Mouse (Mus musculus) MEL (cell line): ENCODE data around the gene Adsl. TPM values are rescaled to one million over a fixed set of nuclear protein-coding genes. Genes with fewer than 3 reads are reported as not detected.

ENCODE experiments used
- DNase-seq: peaks from one replicate; pipeline ENCODE4 v3.0.0; 2011; ENCODE audit warnings: low read depth, low spot score
- H3K27ac ChIP-seq: 2 replicates; pipeline ENCODE4 v1.5.1; 2012; ENCODE audit warnings: low read depth, mild to moderate bottlenecking, control low read depth, low read length, moderate library complexity; ENCODE audit not compliant: control insufficient read depth
- H3K27me3 ChIP-seq, 2 experiments: fragments of 150-350 bp in 1 of 2; sonication (generic) in 1 of 2; 2 replicates each; pipeline ENCODE4 v1.6.1; 2012; ENCODE audit warnings: low read length in 2 of 2, mild to moderate bottlenecking in 2 of 2, improper control_type of control experiment in 1 of 2, moderate library complexity in 1 of 2; ENCODE audit not compliant: insufficient read depth in 2 of 2, control insufficient read depth in 1 of 2
- H3K36me3 ChIP-seq, 2 experiments: 2 replicates each; pipeline ENCODE4 v1.6.1; 2012 to 2014; ENCODE audit warnings: low read length in 2 of 2, improper control_type of control experiment in 1 of 2, inconsistent platforms in 1 of 2, mild to moderate bottlenecking in 1 of 2; ENCODE audit not compliant: insufficient read depth in 2 of 2, control insufficient read depth in 1 of 2
- H3K4me1 ChIP-seq, 2 experiments: fragments of 150-350 bp in 1 of 2; sonication (generic) in 1 of 2; 2 replicates each; pipeline ENCODE4 v1.6.1; 2012; ENCODE audit warnings: low read length in 2 of 2, improper control_type of control experiment in 1 of 2, mild to moderate bottlenecking in 1 of 2; ENCODE audit not compliant: insufficient read depth in 2 of 2, control insufficient read depth in 1 of 2
- H3K4me3 ChIP-seq, 2 experiments: fragments of 150-350 bp in 1 of 2; sonication (generic) in 1 of 2; 2 replicates each; pipeline ENCODE4 v1.5.1; 2012; ENCODE audit warnings: low read depth in 2 of 2, low read length in 2 of 2, mild to moderate bottlenecking in 2 of 2, moderate library complexity in 2 of 2, control low read depth in 1 of 2, improper control_type of control experiment in 1 of 2; ENCODE audit not compliant: control insufficient read depth in 1 of 2, insufficient read depth in 1 of 2
- H3K79me2 ChIP-seq: 2 replicates; pipeline ENCODE4 v1.6.1; 2012; ENCODE audit warnings: mild to moderate bottlenecking, low read length, moderate library complexity; ENCODE audit not compliant: control insufficient read depth, poor library complexity, insufficient read depth
- H3K9ac ChIP-seq: 2 replicates; pipeline ENCODE4 v1.6.1; 2012; ENCODE audit warnings: low read depth, mild to moderate bottlenecking, control low read depth, low read length, moderate library complexity; ENCODE audit not compliant: control insufficient read depth, poor library complexity, severe bottlenecking
- H3K9me3 ChIP-seq: fragments of 150-350 bp; sonication (generic); replicated peaks from 2 replicates; pipeline ENCODE4 v1.6.1; 2012; ENCODE audit warnings: mild to moderate bottlenecking, low read length, improper control_type of control experiment, moderate library complexity; ENCODE audit not compliant: insufficient read depth
- BHLHE40 ChIP-seq: IDR thresholded peaks from 2 replicates; pipeline ENCODE4 v1.6.1; 2012; ENCODE audit warnings: low read depth, mild to moderate bottlenecking, inconsistent platforms, low read length, improper control_type of control experiment, borderline replicate concordance
- CHD1 ChIP-seq: IDR thresholded peaks from 2 replicates; pipeline ENCODE4 v1.6.1; 2012; ENCODE audit warnings: low read depth, mild to moderate bottlenecking, inconsistent platforms, low read length, improper control_type of control experiment
- CTCF ChIP-seq, 3 experiments: IDR thresholded peaks in 2 of 3; conservative IDR thresholded peaks in 1 of 3; 2 replicates each; pipeline ENCODE4 v1.5.1; 2011 to 2012; ENCODE audit warnings: low read length in 3 of 3, low read depth in 2 of 3, mild to moderate bottlenecking in 2 of 3, improper control_type of control experiment in 1 of 3, inconsistent platforms in 1 of 3, mixed read lengths in 1 of 3, moderate library complexity in 1 of 3; ENCODE audit not compliant: control insufficient read depth in 1 of 3, insufficient read depth in 1 of 3, poor library complexity in 1 of 3, severe bottlenecking in 1 of 3
- E2F4 ChIP-seq: IDR thresholded peaks from 2 replicates; pipeline ENCODE4 v1.6.1; 2011; ENCODE audit warnings: low read depth, low read length, improper control_type of control experiment, borderline replicate concordance
- ELF1 ChIP-seq: IDR thresholded peaks from 2 replicates; pipeline ENCODE4 v1.6.1; 2014; ENCODE audit warnings: low read depth, mild to moderate bottlenecking, inconsistent platforms, low read length, improper control_type of control experiment, moderate library complexity
- EP300 ChIP-seq, 2 experiments: IDR thresholded peaks; 2 replicates each; pipeline ENCODE4 v1.6.1; 2011; ENCODE audit warnings: improper control_type of control experiment in 2 of 2, low read length in 2 of 2, low read depth in 1 of 2, mild to moderate bottlenecking in 1 of 2
- ETS1 ChIP-seq: IDR thresholded peaks from 2 replicates; pipeline ENCODE4 v1.6.1; 2012; ENCODE audit warnings: low read depth, mild to moderate bottlenecking, inconsistent platforms, low read length, improper control_type of control experiment, moderate library complexity
- GATA1 ChIP-seq: IDR thresholded peaks from 2 replicates; pipeline ENCODE4 v1.6.1; 2011; ENCODE audit warnings: low read depth, low read length, improper control_type of control experiment
- HCFC1 ChIP-seq: IDR thresholded peaks from 2 replicates; pipeline ENCODE4 v1.6.1; 2012; ENCODE audit warnings: low read depth, mild to moderate bottlenecking, inconsistent platforms, low read length, improper control_type of control experiment, moderate library complexity
- JUND ChIP-seq: IDR thresholded peaks from 2 replicates; pipeline ENCODE4 v1.6.1; 2011; ENCODE audit warnings: low read depth, mild to moderate bottlenecking, improper control_type of control experiment, low read length
- MAFK ChIP-seq: IDR thresholded peaks from 2 replicates; pipeline ENCODE4 v1.6.1; 2011; ENCODE audit warnings: low read depth, mild to moderate bottlenecking, low read length, improper control_type of control experiment, borderline replicate concordance
- MAZ ChIP-seq: IDR thresholded peaks from 2 replicates; pipeline ENCODE4 v1.6.1; 2012; ENCODE audit warnings: low read depth, mild to moderate bottlenecking, inconsistent platforms, low read length, improper control_type of control experiment
- MEF2A ChIP-seq: IDR thresholded peaks from 2 replicates; pipeline ENCODE4 v1.6.1; 2014; ENCODE audit warnings: low read depth, mild to moderate bottlenecking, inconsistent platforms, low read length, improper control_type of control experiment; ENCODE audit not compliant: poor library complexity, insufficient replicate concordance, severe bottlenecking; ENCODE audit errors: extremely low read depth
- MXI1 ChIP-seq: IDR thresholded peaks from 2 replicates; pipeline ENCODE4 v1.6.1; 2011; ENCODE audit warnings: mild to moderate bottlenecking, low read depth, low read length, improper control_type of control experiment
- POLR2AphosphoS2 ChIP-seq: IDR thresholded peaks from 2 replicates; pipeline ENCODE4 v1.6.1; 2011; ENCODE audit warnings: low read length, improper control_type of control experiment
- POLR2AphosphoS5 ChIP-seq: IDR thresholded peaks from 2 replicates; pipeline ENCODE4 v1.6.1; 2012; ENCODE audit warnings: low read depth, borderline replicate concordance, mild to moderate bottlenecking, inconsistent platforms, low read length, moderate library complexity, mixed read lengths
- RAD21 ChIP-seq: IDR thresholded peaks from 2 replicates; pipeline ENCODE4 v1.6.1; 2011; ENCODE audit warnings: mild to moderate bottlenecking, low read depth, low read length, improper control_type of control experiment
- TAL1 ChIP-seq: IDR thresholded peaks from 2 replicates; pipeline ENCODE4 v1.6.1; 2012; ENCODE audit warnings: mild to moderate bottlenecking, inconsistent platforms, low read length, moderate library complexity, mixed read lengths
- TBP ChIP-seq: IDR thresholded peaks from 2 replicates; pipeline ENCODE4 v1.8.0; 2011; ENCODE audit warnings: low read depth, low read length, improper control_type of control experiment
- USF2 ChIP-seq, 2 experiments: IDR thresholded peaks; 2 replicates each; pipeline ENCODE4 v1.6.1; 2011 to 2012; ENCODE audit warnings: improper control_type of control experiment in 2 of 2, low read length in 2 of 2, borderline replicate concordance in 1 of 2, inconsistent platforms in 1 of 2, low read depth in 1 of 2, mild to moderate bottlenecking in 1 of 2; ENCODE audit not compliant: insufficient read depth in 1 of 2
- ZC3H11A ChIP-seq: IDR thresholded peaks from 2 replicates; pipeline ENCODE4 v1.6.1; 2012; ENCODE audit warnings: low read depth, mild to moderate bottlenecking, inconsistent platforms, low read length, improper control_type of control experiment
- ZKSCAN1 ChIP-seq: IDR thresholded peaks from 2 replicates; pipeline ENCODE4 v1.6.1; 2012; ENCODE audit warnings: low read depth, mild to moderate bottlenecking, inconsistent platforms, low read length, improper control_type of control experiment, moderate library complexity
- ZMIZ1 ChIP-seq: IDR thresholded peaks from 2 replicates; pipeline ENCODE4 v1.6.1; 2012; ENCODE audit warnings: low read depth, mild to moderate bottlenecking, inconsistent platforms, low read length, improper control_type of control experiment, moderate library complexity
- ZNF384 ChIP-seq: IDR thresholded peaks from 2 replicates; pipeline ENCODE4 v1.6.1; 2012; ENCODE audit warnings: low read depth, mild to moderate bottlenecking, inconsistent platforms, low read length, improper control_type of control experiment
- polyA plus RNA-seq, 2 experiments: library from polyadenylated mRNA; stranded (reverse) in 1 of 2; unstranded in 1 of 2; fragments of >175 nt in 1 of 2; fragments of >200 nt in 1 of 2; gene quantifications; 2 replicates each; pipeline versions ENCODE4 v1.2.1 to v1.2.4; 2012; ENCODE audit warnings: low replicate concordance in 2 of 2, low read depth in 1 of 2; ENCODE audit not compliant: insufficient read length in 2 of 2, insufficient read depth in 1 of 2, missing spikeins in 1 of 2
- total RNA-seq: library from RNA; depleted of rRNA; stranded (reverse); fragments of 300-350 nt; gene quantifications from 2 replicates; pipeline ENCODE4 v1.2.3, GENCODE M21; 2012

Gene Adsl
- total and polyA plus RNA-seq, 3 experiments: 304 to 365 (median 320) TPM

DNA sequence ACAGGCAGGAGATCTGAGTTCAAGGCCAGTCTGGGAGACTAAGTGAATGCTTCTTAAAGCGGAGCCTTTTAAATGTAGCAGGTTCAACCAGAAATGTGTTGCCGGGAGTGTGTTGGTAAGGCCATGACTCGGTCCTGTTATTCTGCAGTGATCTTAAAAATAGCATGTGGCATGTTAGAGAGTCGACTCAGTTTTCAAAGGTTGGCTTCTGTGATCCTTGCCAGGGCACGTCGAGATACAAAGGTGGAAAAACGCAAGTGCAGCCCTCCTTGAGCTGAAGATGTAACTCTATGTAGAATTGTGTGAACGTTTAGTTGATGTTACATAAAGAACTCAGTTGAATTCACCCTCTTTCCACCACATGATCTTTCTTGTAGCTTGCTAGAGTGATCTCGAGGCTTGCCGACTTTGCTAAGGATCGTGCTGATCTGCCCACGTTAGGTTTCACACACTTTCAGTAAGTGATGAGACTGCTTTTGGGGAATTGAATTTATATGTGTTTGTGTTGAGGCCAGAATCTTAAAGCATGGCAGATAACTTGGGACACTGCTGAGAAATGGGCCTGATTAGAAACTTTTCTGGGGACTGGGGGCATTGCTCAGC lies 7.6 kb downstream of the Adsl start:
- no peak overlapping the region for H3K4me3 ChIP-seq
- DNase-seq: no peak
- H3K9me3 ChIP-seq: no peaks in the 10 kb centered on the region
- peaks cover 21% of the 10 kb centered on the region for H3K79me2 ChIP-seq
- H3K27ac ChIP-seq: no peak overlapping the region
- no peaks in the 10 kb centered on the region for H3K4me1 ChIP-seq
- TF ChIP-seq POLR2AphosphoS2 (no peak), MAFK (no peak), ZNF384 (no peak), ZMIZ1 (no peak), TAL1 (no peak)
- peaks cover under 1 to 53% of the 10 kb centered on the region in 2 experiments; a peak in 2 of 4 replicates for H3K36me3 ChIP-seq
- H3K9ac ChIP-seq: no peak overlapping the region
- H3K27me3 ChIP-seq: no peaks in the 10 kb centered on the region

DNA sequence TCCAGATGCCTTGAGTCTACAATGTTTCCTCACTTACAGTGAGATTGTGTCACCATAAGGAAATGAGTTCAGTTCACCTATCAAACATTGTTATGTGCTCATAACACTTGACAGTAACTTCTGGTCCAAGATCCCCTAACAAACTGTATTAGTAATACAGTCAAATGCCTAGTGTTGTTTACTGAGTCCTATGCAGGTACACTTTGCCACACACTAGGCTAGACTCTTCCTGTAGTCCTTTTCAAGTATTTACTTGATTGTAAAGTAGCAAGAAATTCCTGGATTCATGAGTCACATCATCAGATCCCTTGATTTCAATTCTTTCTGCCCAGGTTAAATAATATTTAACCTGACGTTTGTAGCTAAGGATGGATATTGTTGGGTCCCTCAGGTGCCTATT lies 21.1 kb downstream of the Adsl start:
- DNase-seq: no peak
- Histone ChIP-seq H3K27ac (no peak overlapping the region), H3K9me3 (no peaks in the 10 kb centered on the region), H3K4me1 (peaks cover 0 to 11% of the 10 kb centered on the region in 2 experiments; a peak in 2 of 4 replicates), H3K4me3 (no peak overlapping the region), H3K36me3 (peaks cover 0 to 21% of the 10 kb centered on the region in 2 experiments; a peak in 2 of 4 replicates), H3K9ac (no peak overlapping the region), H3K27me3 (no peaks in the 10 kb centered on the region), H3K79me2 (no peaks in the 10 kb centered on the region)
- TF ChIP-seq JUND (no peak), MAZ (no peak), BHLHE40 (no peak), GATA1 (no peak), RAD21 (no peak)

GRCm38 (mm10) chr15:80974311-80974710 lies 26.0 kb downstream of the Adsl start:
- DNase-seq: no peak
- TF ChIP-seq POLR2AphosphoS5 (no peak), E2F4 (no peak), ZC3H11A (no peak), MXI1 (no peak), ZNF384 (no peak), ZMIZ1 (no peak), ZKSCAN1 (no peak), ELF1 (no peak), EP300 (IDR thresholded peaks at IDR 0.05; ENCODE audit: low read depth in 1 of 2, low read length in 2 of 2) (no peak), ETS1 (no peak), TAL1 (no peak), MEF2A (no peak), GATA1 (no peak), USF2 (IDR thresholded peaks at IDR 0.05; ENCODE audit: borderline replicate concordance in 1 of 2, insufficient read depth in 1 of 2, low read depth in 1 of 2, low read length in 2 of 2) (no peak), POLR2AphosphoS2 (no peak), CHD1 (no peak), HCFC1 (no peak), CTCF (IDR thresholded peaks at IDR 0.05 in 2 of 3, conservative IDR thresholded peaks at IDR 0.05 in 1 of 3; ENCODE audit: control insufficient read depth in 1 of 3, insufficient read depth in 1 of 3, low read depth in 2 of 3, low read length in 3 of 3, poor library complexity in 1 of 3, severe bottlenecking in 1 of 3) (no peak), TBP (no peak)
- Histone ChIP-seq H3K4me1 (peaks cover 4 to 21% of the 10 kb centered on the region in 2 experiments), H3K27ac (no peak overlapping the region), H3K9me3 (no peaks in the 10 kb centered on the region), H3K79me2 (peaks cover 5% of the 10 kb centered on the region), H3K27me3 (no peaks in the 10 kb centered on the region), H3K9ac (no peak overlapping the region), H3K36me3 (peaks cover 3 to 6% of the 10 kb centered on the region in 2 experiments), H3K4me3 (no peak overlapping the region)
